Mouse (Mus musculus): ENCODE measurements around the gene Atf1. TPM values are rescaled to one million over a fixed set of nuclear protein-coding genes. Genes with fewer than 3 reads are reported as not detected.

Gene Atf1
- 55.0 and 57.6 TPM in 2 replicates for polyA plus RNA-seq (2016; fragmentation: Nextera tagmentation; extraction: Ambion mirVana)

DNA sequence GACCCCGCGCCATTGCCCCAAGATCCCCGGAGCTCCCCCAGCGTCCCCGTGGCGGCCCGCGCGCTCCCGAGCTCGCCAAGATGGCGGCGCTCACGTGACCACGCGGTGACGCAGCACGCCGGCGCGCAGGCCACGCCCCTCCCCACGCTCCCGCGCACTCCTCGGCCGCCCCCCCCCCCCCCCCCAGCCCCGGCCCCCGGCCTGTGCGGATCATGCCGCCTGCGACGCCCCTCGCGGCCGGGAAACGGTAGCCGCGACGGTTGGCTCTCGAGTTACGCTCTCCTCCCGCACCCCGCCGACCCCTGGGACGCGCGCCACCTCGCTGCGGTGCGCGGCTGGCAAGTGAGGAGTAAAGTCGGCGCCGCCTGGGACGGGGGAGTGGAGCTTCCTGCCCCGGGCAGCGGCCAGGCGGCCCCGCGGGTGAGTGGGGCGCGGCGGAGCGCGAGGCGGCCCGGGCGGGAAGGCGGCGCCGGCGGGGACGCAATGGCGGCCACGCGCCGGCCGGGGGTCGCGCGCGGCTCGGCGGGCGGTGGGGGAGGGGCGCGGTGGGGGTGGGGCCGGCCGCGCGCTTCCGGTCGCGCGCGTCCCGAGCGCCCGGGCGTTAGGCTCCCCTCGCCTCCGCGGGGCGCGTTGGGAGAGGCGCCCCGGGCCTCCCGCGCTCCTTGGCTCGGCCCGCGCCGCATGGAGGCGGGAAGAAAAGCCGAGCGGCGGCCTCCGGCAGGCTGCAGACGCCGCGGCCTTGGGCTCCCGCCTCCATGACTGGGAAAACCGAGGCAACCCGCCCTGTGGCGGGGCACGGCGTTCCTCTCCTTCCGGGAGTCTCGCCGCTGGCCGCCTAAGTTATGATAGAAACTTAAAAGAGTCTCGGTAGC, at the start of gene Atf1:
Atf1 (plus strand) TSS at position 157 of the 872 bp plus-strand sequence.
- no peaks in the 10 kb centered on the region for H3K9me3 ChIP-seq (replicated peaks)
- peak within 1 kb of the TSS; percentile 91 for H3K9ac ChIP-seq
- peaks cover 55% of the 10 kb centered on the region for H3K4me1 ChIP-seq
- WGBS (ENCODE audit: insufficient replicate concordance), result under 1% methylated on average over 119 of the region's 133 CpGs
- peaks cover 14% of the 10 kb centered on the region for H3K36me3 ChIP-seq
- ATAC-seq, result peak; percentile 69
- no peaks in the 10 kb centered on the region for H3K27me3 ChIP-seq (replicated peaks)
- peak within 1 kb of the TSS; percentile 99 for H3K27ac ChIP-seq
- peak within 1 kb of the TSS; percentile 82 for H3K4me3 ChIP-seq
- H3K4me2 ChIP-seq, result peak within 1 kb of the TSS; percentile 76

DNA sequence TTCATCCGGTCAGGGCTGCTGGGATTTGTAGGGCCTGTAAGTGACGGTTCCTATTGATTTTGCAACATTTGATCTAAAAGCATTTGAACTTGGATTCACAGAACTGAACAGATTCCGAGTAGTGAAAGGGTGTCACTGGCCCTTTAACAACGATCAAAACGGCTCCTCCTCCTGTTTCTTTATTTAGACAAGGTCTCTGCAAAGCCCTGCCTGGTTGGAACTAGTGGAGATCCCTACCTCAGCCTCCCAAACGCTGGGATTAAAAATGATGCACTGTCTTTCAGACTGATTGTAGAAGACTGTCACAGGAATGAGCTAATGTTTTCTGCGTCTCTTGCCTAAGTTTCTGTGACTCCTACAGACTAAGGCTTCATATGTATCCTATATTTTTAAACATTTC, 49.1 kb upstream of the Atf1 start:
- H3K4me2 ChIP-seq, result no peak overlapping the region
- H3K4me1 ChIP-seq, result no peaks in the 10 kb centered on the region
- H3K9ac ChIP-seq, result no peak overlapping the region
- WGBS (ENCODE audit: insufficient replicate concordance), result 70% methylated on average over 7 of the region's 7 CpGs
- peaks cover 69% of the 10 kb centered on the region for H3K36me3 ChIP-seq
- no peaks in the 10 kb centered on the region for H3K9me3 ChIP-seq (replicated peaks)
- no peak overlapping the region for H3K4me3 ChIP-seq
- H3K27ac ChIP-seq, result no peak overlapping the region
- no peaks in the 10 kb centered on the region for H3K27me3 ChIP-seq (replicated peaks)
- no peak for ATAC-seq

DNA sequence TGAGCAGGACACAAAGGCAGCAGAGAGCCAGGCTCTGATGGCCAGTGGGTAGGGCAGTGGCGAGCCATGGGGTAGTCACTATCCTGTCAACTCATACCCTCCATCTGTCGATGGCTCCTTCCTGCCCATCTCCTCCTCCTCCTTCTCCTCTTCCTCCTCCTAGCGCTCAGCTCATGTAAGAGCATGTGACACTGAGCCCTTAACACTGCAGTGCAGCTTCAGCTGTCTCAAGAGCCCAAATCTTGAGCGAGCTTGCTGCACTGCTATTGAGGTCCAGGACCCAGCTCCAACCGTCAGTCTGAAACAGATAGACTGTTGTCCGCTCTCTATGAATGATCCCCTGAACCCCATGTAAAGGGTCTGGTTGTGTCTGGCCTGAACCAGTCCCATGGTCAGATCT, 47.9 kb upstream of the Atf1 start:
- H3K9ac ChIP-seq, result no peak overlapping the region
- H3K4me2 ChIP-seq, result no peak overlapping the region
- no peaks in the 10 kb centered on the region for H3K9me3 ChIP-seq (replicated peaks)
- WGBS (ENCODE audit: insufficient replicate concordance), result 72% methylated on average over 6 of the region's 6 CpGs
- peaks cover 66% of the 10 kb centered on the region for H3K36me3 ChIP-seq
- no peak overlapping the region for H3K4me3 ChIP-seq
- no peaks in the 10 kb centered on the region for H3K4me1 ChIP-seq
- no peak for ATAC-seq
- H3K27me3 ChIP-seq (replicated peaks), result no peaks in the 10 kb centered on the region
- H3K27ac ChIP-seq, result no peak overlapping the region

DNA sequence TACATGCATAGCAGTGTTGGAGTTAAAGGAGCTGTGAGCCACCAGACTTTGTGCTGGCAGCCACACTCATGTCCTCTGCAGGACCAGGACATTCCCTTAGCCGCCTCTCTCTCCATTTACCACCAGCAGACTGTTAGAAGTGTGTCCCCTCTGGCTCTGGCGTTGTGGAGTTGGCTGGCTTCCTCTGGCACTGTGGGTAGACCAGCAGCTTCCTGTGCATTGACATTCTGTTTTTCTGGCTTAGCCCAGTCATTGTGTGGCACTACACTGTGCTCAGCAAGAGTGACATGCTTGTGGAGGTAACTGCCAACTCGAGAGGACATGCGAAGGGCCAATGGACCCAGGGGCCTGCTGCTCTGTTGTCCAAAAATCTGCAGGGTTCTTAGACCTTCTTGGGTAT, 47.4 kb upstream of the Atf1 start:
- H3K27me3 ChIP-seq (replicated peaks), result no peaks in the 10 kb centered on the region
- no peak for ATAC-seq
- H3K9me3 ChIP-seq (replicated peaks), result no peaks in the 10 kb centered on the region
- H3K36me3 ChIP-seq, result peaks cover 65% of the 10 kb centered on the region
- 66% methylated on average over 4 of the region's 4 CpGs for WGBS (ENCODE audit: insufficient replicate concordance)
- H3K9ac ChIP-seq, result no peak overlapping the region
- no peak overlapping the region for H3K27ac ChIP-seq
- no peak overlapping the region for H3K4me2 ChIP-seq
- no peaks in the 10 kb centered on the region for H3K4me1 ChIP-seq
- no peak overlapping the region for H3K4me3 ChIP-seq

DNA sequence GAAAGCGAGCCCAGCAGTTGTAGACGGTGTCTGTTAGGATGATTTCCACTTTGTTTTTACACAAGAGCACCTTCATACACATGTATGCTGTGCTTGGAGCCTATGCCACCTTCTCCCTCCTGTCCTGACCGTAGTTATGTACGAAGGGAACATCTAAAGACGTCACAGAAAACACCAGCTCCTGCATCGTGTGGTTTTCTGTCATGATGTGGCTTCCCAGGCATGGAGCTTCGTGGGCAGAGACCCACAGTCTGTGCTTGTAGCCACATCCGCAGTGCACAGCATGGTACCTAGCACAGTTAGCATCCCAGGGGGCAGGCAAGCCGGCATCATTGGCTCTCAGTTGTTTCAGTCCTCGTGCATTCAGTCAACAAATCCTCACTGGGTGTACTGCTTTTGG, 45.8 kb upstream of the Atf1 start:
- no peak overlapping the region for H3K4me2 ChIP-seq
- no peaks in the 10 kb centered on the region for H3K27me3 ChIP-seq (replicated peaks)
- H3K4me3 ChIP-seq, result no peak overlapping the region
- 80% methylated on average over 10 of the region's 10 CpGs for WGBS (ENCODE audit: insufficient replicate concordance)
- no peak for ATAC-seq
- H3K9ac ChIP-seq, result no peak overlapping the region
- peaks cover 71% of the 10 kb centered on the region for H3K36me3 ChIP-seq
- H3K9me3 ChIP-seq (replicated peaks), result no peaks in the 10 kb centered on the region
- H3K4me1 ChIP-seq, result peaks cover 6% of the 10 kb centered on the region; the same call in 1 of the 2 replicates
- no peak overlapping the region for H3K27ac ChIP-seq

DNA sequence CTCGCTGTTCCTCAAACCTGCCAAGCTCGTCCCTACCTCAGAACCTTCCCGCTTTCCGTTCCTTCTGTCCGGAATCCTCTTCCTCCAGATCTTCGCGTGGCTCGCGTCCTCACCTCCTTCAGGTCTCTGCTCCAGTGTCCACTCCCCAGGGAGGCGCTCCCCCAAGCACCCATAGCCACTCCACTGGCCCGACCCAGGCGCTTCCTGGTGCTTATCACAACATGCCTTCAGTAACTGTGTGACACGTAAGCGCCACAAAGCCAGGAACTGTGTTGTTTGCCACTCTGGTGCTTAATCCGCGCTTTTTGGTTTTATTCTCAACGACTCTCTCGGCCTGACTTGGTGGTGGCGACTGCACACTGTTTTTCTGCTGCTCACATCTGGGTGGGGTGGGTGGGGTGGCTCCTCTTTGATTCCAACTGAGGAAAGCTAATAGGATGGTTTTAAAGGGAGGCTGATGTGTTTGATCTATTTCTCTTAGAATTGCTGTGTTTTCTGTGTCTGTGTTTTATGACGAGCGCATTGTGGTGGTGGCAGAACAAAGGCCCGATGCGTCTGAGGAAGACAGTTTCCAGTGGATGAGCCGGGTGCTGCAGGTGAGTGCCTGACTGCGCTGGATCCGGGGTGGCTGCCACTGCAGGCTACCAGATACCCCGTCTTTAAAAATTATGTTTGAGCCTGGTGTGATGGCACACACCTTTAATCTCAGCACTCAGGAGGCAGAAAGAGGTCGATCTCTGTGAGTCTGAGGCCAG, 44.9 kb upstream of the Atf1 start:
- no peak for ATAC-seq
- 80% methylated on average over 28 of the region's 28 CpGs for WGBS (ENCODE audit: insufficient replicate concordance)
- H3K4me2 ChIP-seq, result no peak overlapping the region
- H3K4me3 ChIP-seq, result no peak overlapping the region
- no peak overlapping the region for H3K27ac ChIP-seq
- H3K36me3 ChIP-seq, result peaks cover 74% of the 10 kb centered on the region
- H3K9ac ChIP-seq, result no peak overlapping the region
- H3K27me3 ChIP-seq (replicated peaks), result no peaks in the 10 kb centered on the region
- H3K9me3 ChIP-seq (replicated peaks), result no peaks in the 10 kb centered on the region
- peaks cover 6% of the 10 kb centered on the region; the same call in 1 of the 2 replicates for H3K4me1 ChIP-seq

DNA sequence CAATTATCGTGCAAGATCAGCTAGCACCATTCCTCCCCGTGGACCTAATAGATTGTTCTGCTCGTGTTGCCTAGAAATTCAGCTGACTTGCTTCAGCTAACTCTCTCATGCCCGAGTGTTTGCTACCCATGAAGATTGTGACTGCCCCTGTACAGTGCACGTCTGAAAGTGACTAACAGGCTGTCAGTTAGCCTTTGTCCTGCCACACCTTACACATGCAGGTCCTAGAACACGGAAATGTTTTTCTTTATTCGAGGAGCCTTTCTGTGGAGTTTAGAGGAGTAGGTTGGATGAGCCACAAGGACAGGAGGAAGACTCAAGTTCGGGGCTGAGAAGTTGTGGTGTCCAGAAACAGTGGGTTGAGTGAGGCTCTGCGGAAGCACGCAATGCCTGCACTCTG, 44.1 kb upstream of the Atf1 start:
- Histone ChIP-seq H3K27me3 (replicated peaks) (no peaks in the 10 kb centered on the region), H3K4me1 (peaks cover 9% of the 10 kb centered on the region; the same call in 1 of the 2 replicates), H3K27ac (no peak overlapping the region), H3K9ac (no peak overlapping the region), H3K9me3 (replicated peaks) (no peaks in the 10 kb centered on the region), H3K4me2 (no peak overlapping the region), H3K36me3 (peaks cover 74% of the 10 kb centered on the region), H3K4me3 (no peak overlapping the region)
- WGBS (ENCODE audit: insufficient replicate concordance), result 80% methylated on average over 10 of the region's 10 CpGs
- no peak for ATAC-seq

DNA sequence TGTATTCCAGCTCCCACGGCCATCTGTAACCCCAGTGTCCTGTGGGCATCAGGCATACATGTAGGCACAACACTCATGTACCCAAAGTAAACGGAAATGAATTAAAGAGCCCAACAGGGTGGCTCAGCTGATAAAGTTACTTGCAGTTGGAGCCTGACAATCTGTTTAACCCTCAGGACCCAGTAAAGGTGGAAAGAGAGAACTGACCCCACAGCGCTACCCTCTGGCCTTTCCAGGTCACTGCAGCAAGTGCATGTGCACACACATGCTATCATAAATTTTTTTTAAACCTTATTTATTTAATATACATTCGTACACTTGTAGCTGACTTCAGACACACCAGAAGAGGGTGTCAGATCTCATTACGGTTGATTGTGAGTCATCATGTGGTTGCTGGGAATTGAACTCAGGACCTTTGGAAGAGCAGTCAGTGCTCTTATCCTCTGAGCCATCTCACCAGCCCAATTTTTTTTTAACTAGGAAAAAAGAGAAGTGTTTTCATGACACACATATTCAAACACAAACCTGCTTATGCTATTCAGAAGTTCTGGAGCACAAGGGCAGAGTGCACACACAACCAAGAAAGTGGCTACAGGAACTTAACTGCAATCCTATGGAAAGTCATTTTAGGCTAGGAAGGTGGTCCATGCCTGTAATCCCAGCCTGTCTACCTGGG, 42.7 kb upstream of the Atf1 start:
- Histone ChIP-seq H3K9me3 (replicated peaks) (no peaks in the 10 kb centered on the region), H3K9ac (no peak overlapping the region), H3K36me3 (peaks cover 75% of the 10 kb centered on the region), H3K4me3 (no peak overlapping the region), H3K27ac (no peak overlapping the region), H3K4me1 (peaks cover 13% of the 10 kb centered on the region; the same call in 1 of the 2 replicates), H3K27me3 (replicated peaks) (no peaks in the 10 kb centered on the region), H3K4me2 (no peak overlapping the region)
- ATAC-seq, result no peak
- 76% methylated on average over 5 of the region's 5 CpGs for WGBS (ENCODE audit: insufficient replicate concordance)

DNA sequence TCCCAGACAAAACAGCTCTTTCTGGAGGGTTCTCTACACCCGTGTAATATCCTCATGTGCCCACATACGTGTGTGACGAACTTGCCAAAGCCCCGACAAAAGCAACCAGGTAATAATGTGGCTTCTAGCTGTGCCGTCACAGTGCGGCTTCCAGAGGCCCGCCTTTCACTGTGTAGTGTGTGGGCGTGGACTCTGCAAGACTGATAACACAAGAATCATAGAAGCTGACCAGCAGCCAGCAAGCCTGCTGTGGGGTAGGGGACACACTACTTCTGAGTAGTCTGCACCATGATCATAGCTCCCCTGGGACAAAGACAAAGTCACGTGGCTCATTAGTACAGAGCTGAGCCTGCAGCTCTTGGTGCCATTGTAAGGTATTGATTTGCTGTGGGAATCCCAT, 41.4 kb upstream of the Atf1 start:
- Histone ChIP-seq H3K27ac (no peak overlapping the region), H3K9me3 (replicated peaks) (no peaks in the 10 kb centered on the region), H3K4me3 (no peak overlapping the region), H3K4me2 (no peak overlapping the region), H3K4me1 (peaks cover 13% of the 10 kb centered on the region; the same call in 1 of the 2 replicates), H3K27me3 (replicated peaks) (no peaks in the 10 kb centered on the region), H3K9ac (no peak overlapping the region), H3K36me3 (peaks cover 74% of the 10 kb centered on the region)
- 56% methylated on average over 9 of the region's 9 CpGs for WGBS (ENCODE audit: insufficient replicate concordance)
- ATAC-seq, result no peak

GRCm38 (mm10) chr15:100186882-100187672, 40.5 kb upstream of the Atf1 start:
- no peak for ATAC-seq
- H3K27me3 ChIP-seq (replicated peaks), result no peaks in the 10 kb centered on the region
- H3K4me3 ChIP-seq, result no peak overlapping the region
- no peaks in the 10 kb centered on the region for H3K9me3 ChIP-seq (replicated peaks)
- H3K4me1 ChIP-seq, result peaks cover 15% of the 10 kb centered on the region; the same call in 1 of the 2 replicates
- H3K27ac ChIP-seq, result no peak overlapping the region
- peaks cover 74% of the 10 kb centered on the region for H3K36me3 ChIP-seq
- 80% methylated on average over 8 of the region's 8 CpGs for WGBS (ENCODE audit: insufficient replicate concordance)
- no peak overlapping the region for H3K4me2 ChIP-seq
- H3K9ac ChIP-seq, result no peak overlapping the region

DNA sequence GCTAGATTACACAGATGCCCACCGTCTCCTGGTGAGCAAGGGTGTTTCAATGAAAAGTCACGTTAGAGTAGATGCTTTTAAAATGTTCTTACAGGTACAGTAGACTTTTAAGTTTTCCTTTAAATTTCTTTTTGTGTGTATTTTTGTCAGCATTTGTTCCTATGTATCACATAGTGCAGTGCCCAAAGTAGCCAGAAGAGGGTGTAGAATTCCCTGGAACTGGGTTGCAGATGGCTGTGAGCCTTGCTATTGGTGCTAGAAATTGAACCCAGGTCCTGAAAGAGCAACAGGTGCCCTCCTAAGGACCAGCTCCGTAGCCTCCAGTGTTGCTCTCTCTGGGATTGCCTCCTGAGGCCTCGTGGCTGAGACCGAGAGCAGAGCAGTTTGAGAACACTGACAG, 39.1 kb upstream of the Atf1 start:
- Histone ChIP-seq H3K27me3 (replicated peaks) (no peaks in the 10 kb centered on the region), H3K4me3 (no peak overlapping the region), H3K4me1 (peaks cover 16% of the 10 kb centered on the region; the same call in 1 of the 2 replicates), H3K9ac (no peak overlapping the region), H3K4me2 (no peak overlapping the region), H3K27ac (no peak overlapping the region), H3K36me3 (peaks cover 66% of the 10 kb centered on the region), H3K9me3 (replicated peaks) (no peaks in the 10 kb centered on the region)
- ATAC-seq, result no peak
- 76% methylated on average over 5 of the region's 5 CpGs for WGBS (ENCODE audit: insufficient replicate concordance)

All from liver, embryonic 12.5 days (tissue).